Mouse (Mus musculus) stomach, postnatal 0 days (tissue): ENCODE data around the gene Lage3. TPM values are rescaled to one million over a fixed set of nuclear protein-coding genes. Genes with fewer than 3 reads are reported as not detected.

Experiments used
- ATAC-seq: fragments of 200-750 bp; cut with Nextera tagmentation; 2 replicates; pipeline ENCODE4 v1.8.0; 2017; ENCODE audit not compliant: low FRiP score, low TSS enrichment
- DNase-seq: peaks from one replicate; pipeline ENCODE4 v3.0.0-alpha.2; 2016; ENCODE audit warnings: low spot score
- H3K27ac ChIP-seq: fragments of 300-500 bp; sonication (generic); replicated peaks from 2 replicates; pipeline ENCODE4 v1.5.1; 2014; ENCODE audit warnings: mild to moderate bottlenecking, control low read depth
- H3K27me3 ChIP-seq: fragments of 300-500 bp; sonication (generic); 2 replicates; pipeline ENCODE4 v1.6.1; 2014; ENCODE audit warnings: low read length; ENCODE audit not compliant: control insufficient read depth, insufficient read depth
- H3K36me3 ChIP-seq: fragments of 300-500 bp; sonication (generic); 2 replicates; pipeline ENCODE4 v1.6.1; 2014; ENCODE audit warnings: low read length, mixed read lengths; ENCODE audit not compliant: control insufficient read depth, insufficient read depth
- H3K4me1 ChIP-seq: fragments of 300-500 bp; sonication (generic); replicated peaks from 2 replicates; pipeline ENCODE4 v1.6.1; 2014; ENCODE audit warnings: antibody characterized with exemption; ENCODE audit not compliant: control insufficient read depth, insufficient read depth
- H3K4me2 ChIP-seq: fragments of 300-500 bp; sonication (generic); replicated peaks from 2 replicates; pipeline ENCODE4 v1.6.1; 2014; ENCODE audit warnings: low read depth, mild to moderate bottlenecking, control low read depth, moderate library complexity
- H3K4me3 ChIP-seq: fragments of 300-500 bp; sonication (generic); 2 replicates; pipeline ENCODE4 v1.5.1; 2014; ENCODE audit warnings: low read depth, low read length, control low read depth
- H3K9ac ChIP-seq: fragments of 300-500 bp; sonication (generic); 2 replicates; pipeline ENCODE4 v1.6.1; 2014; ENCODE audit warnings: mild to moderate bottlenecking, low read length, control low read depth, mixed read lengths
- H3K9me3 ChIP-seq: fragments of 300-500 bp; sonication (generic); 2 replicates; pipeline ENCODE4 v1.6.1; 2016; ENCODE audit warnings: low read length; ENCODE audit not compliant: control insufficient read depth
- CTCF ChIP-seq: IDR thresholded peaks from 2 replicates; pipeline ENCODE4 v1.5.1; 2016; ENCODE audit warnings: antibody characterized with exemption, low read depth, mild to moderate bottlenecking, moderate library complexity
- EP300 ChIP-seq: optimal IDR thresholded peaks from 2 replicates; pipeline ENCODE3; 2016; ENCODE audit warnings: antibody characterized with exemption
- WGBS: fragments of 180-500 bp; shearing (Covaris S2); extraction: QIAGEN DNeasy Blood & Tissue Kit; methylation state at CpG from one replicate; pipeline ENCODE4 v1.1.7; 2014; 5-methylcytosine and 5-hydroxymethylcytosine counted together
- polyA plus RNA-seq: library from polyadenylated mRNA; unstranded; fragments of >200 nt; fragmentation: Nextera tagmentation; extraction: Ambion mirVana; gene quantifications from 2 replicates; pipeline ENCODE4 v1.2.1, GENCODE M21; 2015

Gene Lage3
- 88.1 and 90.9 TPM in 2 replicates for polyA plus RNA-seq

- peak within 1 kb of the TSS; percentile 39 for H3K4me3 ChIP-seq
- no peaks in the 10 kb centered on the region for H3K36me3 ChIP-seq
- DNase-seq (peak; percentile 78), ATAC-seq (peak; percentile 83; the same call in 1 of the 2 replicates)
- peak within 1 kb of the TSS; percentile 30; the same call in 1 of the 2 replicates for H3K27ac ChIP-seq
- no peaks in the 10 kb centered on the region for H3K4me1 ChIP-seq
- 15% methylated on average over 10 of the region's 22 CpGs for WGBS
- TF ChIP-seq EP300 = no peak
- TF ChIP-seq CTCF = no peak
- peak within 1 kb of the TSS; percentile 64 for H3K4me2 ChIP-seq
- peak within 1 kb of the TSS; percentile 54 for H3K9ac ChIP-seq
- H3K27me3 ChIP-seq = no peaks in the 10 kb centered on the region
- H3K9me3 ChIP-seq = no peaks in the 10 kb centered on the region
Observed at GRCm38 (mm10) chrX:74353467-74353770, at the start of gene Lage3. Gene Lage3 (minus strand): TSS chrX:74353618.

DNA sequence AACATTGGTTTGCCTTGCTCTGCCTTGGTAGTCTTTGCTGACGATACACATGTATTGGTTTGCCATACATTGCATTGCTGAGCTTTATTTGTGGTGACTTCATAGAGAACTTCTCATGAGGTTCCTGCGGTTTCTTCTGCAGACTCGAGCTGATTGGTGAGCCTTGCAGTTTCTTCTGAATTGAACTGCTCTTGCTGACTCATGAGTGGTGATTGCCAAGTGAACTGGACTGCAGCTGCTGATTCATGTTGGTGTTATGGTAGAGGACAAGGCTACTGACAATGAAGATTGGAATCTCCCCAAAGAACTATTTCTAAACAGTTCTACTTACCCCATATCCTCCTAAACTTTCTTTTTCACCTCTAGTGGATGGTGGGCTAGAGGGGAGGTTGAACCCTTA lies 46.7 kb upstream of the Lage3 start:
- H3K36me3 ChIP-seq = no peaks in the 10 kb centered on the region
- H3K4me1 ChIP-seq = no peaks in the 10 kb centered on the region
- no peak overlapping the region for H3K9ac ChIP-seq
- 77% methylated on average over 3 of the region's 3 CpGs for WGBS
- H3K9me3 ChIP-seq = no peaks in the 10 kb centered on the region
- TF ChIP-seq CTCF (no peak), EP300 (no peak)
- H3K4me3 ChIP-seq = no peak overlapping the region
- no peaks in the 10 kb centered on the region for H3K27me3 ChIP-seq
- no peak overlapping the region for H3K4me2 ChIP-seq
- ATAC-seq (no peak), DNase-seq (no peak)
- H3K27ac ChIP-seq = no peak overlapping the region

DNA sequence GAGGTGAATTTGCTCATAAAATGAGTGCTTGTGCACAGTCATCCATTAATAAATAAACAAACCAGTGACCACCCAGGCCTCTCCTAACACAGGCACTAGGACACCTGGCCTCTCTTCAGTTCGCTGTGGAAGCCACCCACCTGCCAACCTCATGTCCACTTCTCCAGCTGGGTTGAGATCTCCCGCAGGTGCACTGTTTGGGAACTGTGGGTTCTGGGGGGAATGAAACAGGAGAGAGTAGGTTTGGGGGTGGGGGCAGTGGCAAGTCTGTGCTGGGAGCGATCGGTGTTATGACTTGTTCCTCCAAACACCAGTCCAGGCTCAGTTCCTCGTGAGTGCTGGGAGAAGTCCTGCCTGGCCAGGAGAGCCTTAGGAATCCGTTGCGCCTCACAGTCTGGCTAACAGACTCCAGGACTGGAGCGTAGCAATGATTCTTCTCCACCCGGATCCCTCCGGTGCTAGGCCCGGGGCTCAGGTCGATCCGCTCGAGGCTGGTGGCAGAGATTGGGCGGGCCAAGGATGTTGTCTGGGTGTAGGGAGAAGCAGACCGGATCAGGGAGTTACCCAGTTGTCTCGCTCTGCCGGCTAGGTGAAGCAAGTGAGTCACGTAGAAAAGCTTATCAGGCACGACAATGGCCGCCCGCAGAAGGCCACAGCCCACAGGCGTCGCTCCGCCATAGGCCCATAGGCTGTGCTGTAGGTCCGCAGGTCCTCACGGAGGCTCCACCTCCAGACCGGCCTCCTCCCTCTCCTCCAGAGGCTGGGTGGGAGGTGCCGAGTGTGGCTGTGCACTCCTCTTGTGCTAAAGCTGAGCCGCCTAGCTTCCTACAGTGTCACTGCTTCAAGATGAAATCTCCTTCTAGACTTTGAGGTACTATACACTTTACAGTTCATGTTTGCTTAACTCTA lies 39.4 kb upstream of the Lage3 start, which contains the start of the genes Fam3a and Ikbkg:
TSS of gene Fam3a (minus strand) at position 738 of the 909 bp plus-strand sequence.
TSS of gene Ikbkg (plus strand) at position 756 of the 909 bp plus-strand sequence.
- Histone ChIP-seq H3K9me3 (no peaks in the 10 kb centered on the region), H3K9ac (peak within 1 kb of the TSS; percentile 77), H3K4me3 (peak within 1 kb of the TSS; percentile 50), H3K36me3 (no peaks in the 10 kb centered on the region), H3K27me3 (no peaks in the 10 kb centered on the region), H3K4me1 (no peaks in the 10 kb centered on the region), H3K4me2 (peak within 1 kb of the TSS; percentile 60), H3K27ac (peak within 1 kb of the TSS; percentile 92)
- ATAC-seq (peak; percentile 100), DNase-seq (peak; percentile 90)
- 19% methylated on average over 30 of the region's 30 CpGs for WGBS
- TF ChIP-seq EP300 (no peak), CTCF (peak; percentile 76)

GRCm38 (mm10) chrX:74388153-74388552 lies 34.7 kb upstream of the Lage3 start:
- H3K36me3 ChIP-seq = no peaks in the 10 kb centered on the region
- DNase-seq = no peak
- H3K4me1 ChIP-seq = no peaks in the 10 kb centered on the region
- no peak overlapping the region for H3K4me3 ChIP-seq
- no peaks in the 10 kb centered on the region for H3K27me3 ChIP-seq
- H3K9ac ChIP-seq = no peak overlapping the region
- H3K27ac ChIP-seq = no peak overlapping the region
- no peaks in the 10 kb centered on the region for H3K9me3 ChIP-seq
- ATAC-seq = no peak
- TF ChIP-seq CTCF (no peak), EP300 (no peak)
- H3K4me2 ChIP-seq = no peak overlapping the region

DNA sequence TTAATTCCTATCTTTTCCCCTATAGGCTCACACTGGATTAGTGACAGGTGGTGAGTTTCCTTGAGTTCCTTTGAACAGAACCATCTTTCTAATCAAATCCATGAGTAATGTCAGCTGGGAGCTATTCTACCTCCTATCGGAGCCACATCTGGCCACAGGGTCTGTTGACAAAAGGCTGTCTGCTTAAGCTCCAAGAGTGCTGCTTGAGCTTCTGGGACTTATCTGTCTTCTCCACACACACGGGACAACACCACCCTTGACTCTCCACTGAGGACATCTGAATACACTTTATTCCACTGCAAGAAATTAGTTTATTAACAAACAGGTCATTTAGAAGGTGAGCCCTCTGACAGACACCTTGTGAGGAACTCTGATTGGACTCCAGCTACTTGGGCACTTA lies 31.0 kb upstream of the Lage3 start:
- Histone ChIP-seq H3K4me3 (no peak overlapping the region), H3K27ac (no peak overlapping the region), H3K9me3 (no peaks in the 10 kb centered on the region), H3K36me3 (no peaks in the 10 kb centered on the region), H3K27me3 (no peaks in the 10 kb centered on the region), H3K9ac (no peak overlapping the region), H3K4me1 (no peaks in the 10 kb centered on the region), H3K4me2 (no peak overlapping the region)
- ATAC-seq (no peak), DNase-seq (no peak)
- WGBS = 81% methylated on average over 2 of the region's 2 CpGs
- no peak for TF ChIP-seq CTCF
- TF ChIP-seq EP300 = no peak
